Mouse (Mus musculus) spleen, adult 2 months (tissue): Measurements from ENCODE around the gene Samt4. TPM values are rescaled to one million over a fixed set of nuclear protein-coding genes. Genes with fewer than 3 reads are reported as not detected.
"Not testable (repeated sequence)": the region's sequence is repeated elsewhere in the genome, so short reads cannot be mapped to it uniquely, and the experiment has no call there.

Source experiments
- DNase-seq, 2 experiments: peaks; one replicate each; pipeline versions ENCODE4 v3.0.0 to v3.0.0-alpha.2; 2012 to 2021; ENCODE audit warnings: low spot score in 2 of 2, low read depth in 1 of 2
- H3K27ac ChIP-seq: fragments of 200-500 bp; 2 replicates; pipeline ENCODE4 v1.5.1; 2012; ENCODE audit warnings: low read length, inconsistent platforms; ENCODE audit not compliant: insufficient read depth
- H3K27me3 ChIP-seq: fragments of 200-500 bp; 2 replicates; pipeline ENCODE4 v1.6.1; 2012; ENCODE audit warnings: mild to moderate bottlenecking, moderate library complexity, low read length, inconsistent platforms; ENCODE audit not compliant: control insufficient read depth, insufficient read depth
- H3K36me3 ChIP-seq: fragments of 200-500 bp; 2 replicates; pipeline ENCODE4 v1.6.1; 2012; ENCODE audit warnings: mild to moderate bottlenecking, low read length, inconsistent platforms; ENCODE audit not compliant: control insufficient read depth, insufficient read depth
- H3K4me1 ChIP-seq: fragments of 200-500 bp; 2 replicates; pipeline ENCODE4 v1.6.1; 2011; ENCODE audit warnings: inconsistent platforms; ENCODE audit not compliant: control insufficient read depth, insufficient read depth, insufficient read length
- H3K4me3 ChIP-seq: fragments of 200-500 bp; 2 replicates; pipeline ENCODE4 v1.5.1; 2011; ENCODE audit warnings: mild to moderate bottlenecking, inconsistent platforms; ENCODE audit not compliant: insufficient read depth, insufficient read length; ENCODE audit errors: extremely low read depth
- CTCF ChIP-seq: fragments of 200-500 bp; IDR thresholded peaks from 2 replicates; pipeline ENCODE4 v1.5.1; 2011; ENCODE audit warnings: mild to moderate bottlenecking, inconsistent platforms; ENCODE audit not compliant: insufficient read depth, insufficient read length, insufficient replicate concordance; ENCODE audit errors: extremely low read depth
- POLR2A ChIP-seq: fragments of 200-500 bp; IDR thresholded peaks from 2 replicates; pipeline ENCODE4 v1.6.1; 2011; ENCODE audit warnings: low read depth, low read length, inconsistent platforms
- WGBS: fragments of 180-500 bp; shearing (Covaris S2); methylation state at CpG from one replicate; pipeline ENCODE4 v1.1.7; 2018; 5-methylcytosine and 5-hydroxymethylcytosine counted together
- polyA plus RNA-seq: library from polyadenylated mRNA; depleted of rRNA; stranded (reverse); fragments of >200 nt; gene quantifications from 2 replicates; pipeline ENCODE4 v1.2.3, GENCODE M21; 2012; rRNA removed

Samt4 gene
- polyA plus RNA-seq, result not detected in 2 replicates

DNA sequence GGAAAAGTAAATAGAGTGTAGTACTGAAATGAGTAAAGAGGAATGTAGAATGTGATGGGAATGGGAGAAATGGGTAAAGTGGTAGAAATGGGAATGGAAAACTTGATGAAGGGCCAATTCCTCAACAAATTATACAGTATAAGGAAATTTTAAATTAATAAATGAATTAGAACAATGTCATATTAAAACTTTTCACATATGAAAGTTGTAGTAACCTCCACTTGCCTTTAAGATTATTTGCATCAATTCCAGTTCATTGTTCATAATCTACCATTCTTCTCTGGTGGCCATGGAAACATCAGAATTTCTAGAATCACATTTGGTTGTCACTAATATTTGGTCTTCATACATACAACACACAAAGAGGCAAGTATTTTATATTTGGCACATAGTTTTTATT, at the start of gene Samt4:
Gene Samt4 (plus strand): TSS at position 301 of the 400 bp plus-strand sequence.
- no peak for DNase-seq
- Histone ChIP-seq H3K4me3 (no peak within 1 kb of the TSS), H3K4me1 (no peaks in the 10 kb centered on the region), H3K27ac (no peak within 1 kb of the TSS), H3K27me3 (no peaks in the 10 kb centered on the region), H3K36me3 (no peaks in the 10 kb centered on the region)
- TF ChIP-seq CTCF (no peak), POLR2A (no peak)

DNA sequence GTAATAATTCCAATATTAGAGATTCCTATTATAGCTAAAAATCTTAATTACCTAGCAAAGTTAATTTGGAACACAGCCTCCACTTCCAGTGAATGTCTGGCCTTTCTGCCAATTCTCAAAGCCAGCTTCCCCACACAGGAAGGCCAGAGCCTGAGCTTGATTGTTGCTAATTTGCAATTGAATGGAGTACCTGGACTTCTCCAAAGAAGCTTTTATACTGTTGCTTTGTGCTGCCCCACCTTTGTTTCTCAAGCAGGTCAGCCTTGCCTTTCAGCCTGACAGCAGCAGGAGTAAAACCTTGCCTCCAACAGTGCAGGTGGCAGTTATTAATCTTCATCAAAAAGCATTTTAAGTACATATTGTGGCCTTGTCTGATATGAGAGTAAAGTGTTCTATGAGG, 38.1 kb upstream of the Samt4 start:
- H3K4me1 ChIP-seq, H3K27me3 ChIP-seq, H3K4me3 ChIP-seq, DNase-seq, H3K27ac ChIP-seq, H3K36me3 ChIP-seq: not testable (repeated sequence)

DNA sequence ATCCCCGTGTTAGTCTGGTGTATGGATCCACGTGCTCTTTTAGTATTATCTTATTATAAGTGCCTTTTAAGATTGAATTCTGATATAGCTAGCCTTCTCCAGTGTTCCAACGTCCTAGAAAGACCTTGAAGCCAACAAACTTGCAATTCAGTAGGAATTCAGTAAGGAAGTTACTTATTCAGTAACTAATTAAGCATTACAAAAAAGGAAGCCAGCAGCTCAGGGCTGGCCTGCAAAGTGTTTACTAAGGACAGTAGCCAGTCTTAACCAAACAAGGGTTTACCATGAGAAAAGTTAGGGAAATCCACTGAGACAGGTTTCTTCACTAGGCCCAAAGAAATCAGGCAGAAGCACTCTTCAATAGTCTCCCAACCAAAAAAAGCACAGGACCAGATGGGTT, 13.4 kb upstream of the Samt4 start:
- H3K4me1 ChIP-seq, H3K36me3 ChIP-seq, DNase-seq, H3K27me3 ChIP-seq, H3K4me3 ChIP-seq, H3K27ac ChIP-seq: not testable (repeated sequence)
- 58% methylated on average over 3 of the region's 3 CpGs for WGBS

Other genes with a start within 250 kb of the Samt4 start
- not detected in 2 replicates for gene 4930524N10Rik, start 138.6 kb upstream of the Samt4 start, polyA plus RNA-seq
- gene Samt2, start 97.4 kb downstream of the Samt4 start, polyA plus RNA-seq, result not detected in 2 replicates